Mouse (Mus musculus) forebrain, embryonic 15.5 days (tissue): ENCODE data around the gene Cadm1. TPM values are rescaled to one million over a fixed set of nuclear protein-coding genes. Genes with fewer than 3 reads are reported as not detected.

Source experiments
- ATAC-seq: fragments of 200-750 bp; cut with Nextera tagmentation; replicated peaks from 2 replicates; pipeline ENCODE4 v1.8.0; 2017; ENCODE audit warnings: mild to moderate bottlenecking, moderate TSS enrichment, moderate library complexity
- H3K27ac ChIP-seq: fragments of 300-500 bp; sonication (generic); replicated peaks from 2 replicates; pipeline ENCODE4 v1.5.1; 2015; ENCODE audit warnings: mild to moderate bottlenecking, inconsistent platforms
- H3K27me3 ChIP-seq: fragments of 300-500 bp; sonication (generic); 2 replicates; pipeline ENCODE4 v1.6.1; 2015; ENCODE audit warnings: inconsistent platforms
- H3K36me3 ChIP-seq: fragments of 300-500 bp; sonication (generic); 2 replicates; pipeline ENCODE4 v1.6.1; 2015; ENCODE audit warnings: mild to moderate bottlenecking, inconsistent platforms
- H3K4me1 ChIP-seq: fragments of 300-500 bp; sonication (generic); 2 replicates; pipeline ENCODE4 v1.6.1; 2015; ENCODE audit warnings: inconsistent platforms
- H3K4me2 ChIP-seq: fragments of 300-500 bp; sonication (generic); replicated peaks from 2 replicates; pipeline ENCODE4 v1.6.1; 2015; ENCODE audit warnings: mild to moderate bottlenecking, inconsistent platforms
- H3K4me3 ChIP-seq: fragments of 300-500 bp; sonication (generic); 2 replicates; pipeline ENCODE4 v1.5.1; 2015; ENCODE audit warnings: mild to moderate bottlenecking, inconsistent platforms
- H3K9ac ChIP-seq: fragments of 300-500 bp; sonication (generic); replicated peaks from 2 replicates; pipeline ENCODE4 v1.6.1; 2015; ENCODE audit warnings: mild to moderate bottlenecking, inconsistent platforms
- H3K9me3 ChIP-seq: fragments of 300-500 bp; sonication (generic); 2 replicates; pipeline ENCODE4 v1.6.1; 2016; ENCODE audit warnings: inconsistent platforms
- WGBS: fragments of 180-500 bp; shearing (Covaris S2); methylation state at CpG from one replicate; pipeline ENCODE4 v1.1.7; 2015; ENCODE audit warnings: mixed read lengths; 5-methylcytosine and 5-hydroxymethylcytosine counted together
- polyA plus RNA-seq: library from polyadenylated mRNA; unstranded; fragments of >200 nt; fragmentation: Nextera tagmentation; extraction: Ambion mirVana; gene quantifications from 2 replicates; pipeline ENCODE4 v1.2.1, GENCODE M21; 2015

Cadm1 gene
- polyA plus RNA-seq, 1 experiment from 2014 or later: 218 TPM

DNA sequence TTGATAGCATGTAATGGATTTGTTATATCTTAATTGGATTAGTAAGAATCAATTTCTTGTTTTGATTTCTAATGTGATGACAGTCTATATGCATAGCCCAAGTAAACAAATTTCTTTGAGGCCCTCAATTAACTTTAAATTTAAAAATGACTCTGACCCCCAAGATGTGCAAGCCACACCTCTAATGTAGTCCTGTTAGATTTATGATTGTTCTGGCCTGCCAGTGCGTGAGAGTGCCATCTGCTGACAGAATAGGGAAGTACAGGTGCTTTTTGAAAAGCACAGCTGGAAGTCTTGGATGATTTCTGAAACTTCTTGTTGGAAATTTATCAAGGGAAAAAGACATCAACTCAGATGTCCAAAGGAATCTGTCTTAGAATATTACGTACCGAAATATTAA, 169.1 kb downstream of the Cadm1 start:
- no peak for ATAC-seq
- Histone ChIP-seq H3K4me1 (peaks cover 8% of the 10 kb centered on the region; the same call in 1 of the 2 replicates), H3K4me2 (no peak overlapping the region), H3K9me3 (no peaks in the 10 kb centered on the region), H3K4me3 (no peak overlapping the region), H3K27me3 (no peaks in the 10 kb centered on the region), H3K9ac (no peak overlapping the region), H3K27ac (no peak overlapping the region), H3K36me3 (no peaks in the 10 kb centered on the region)
- WGBS: 55% methylated on average over 3 of the region's 3 CpGs

DNA sequence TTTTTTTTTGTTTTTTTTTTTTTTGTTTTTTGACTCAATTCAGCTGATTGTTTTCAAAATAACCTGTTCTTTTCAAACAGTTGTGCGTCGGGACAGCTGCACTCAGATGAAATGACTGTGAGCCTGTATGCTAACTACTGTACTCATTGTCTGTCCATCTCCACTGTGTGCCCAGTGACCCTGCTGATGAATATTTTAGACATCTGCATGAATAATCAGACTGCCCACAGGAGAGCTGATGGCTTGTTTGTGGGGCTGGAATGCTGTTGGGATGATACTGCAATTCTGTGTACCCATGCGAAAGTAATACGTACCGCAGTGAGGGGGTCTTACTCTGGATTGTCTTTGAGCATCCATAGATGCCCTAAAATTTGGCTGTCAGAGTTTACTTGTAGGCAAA, 170.0 kb downstream of the Cadm1 start:
- Histone ChIP-seq H3K4me2 (no peak overlapping the region), H3K4me3 (no peak overlapping the region), H3K27me3 (no peaks in the 10 kb centered on the region), H3K9ac (no peak overlapping the region), H3K27ac (no peak overlapping the region), H3K4me1 (peaks cover 6% of the 10 kb centered on the region; the same call in 1 of the 2 replicates), H3K36me3 (no peaks in the 10 kb centered on the region), H3K9me3 (no peaks in the 10 kb centered on the region)
- no peak for ATAC-seq
- 73% methylated on average over 5 of the region's 5 CpGs for WGBS

DNA sequence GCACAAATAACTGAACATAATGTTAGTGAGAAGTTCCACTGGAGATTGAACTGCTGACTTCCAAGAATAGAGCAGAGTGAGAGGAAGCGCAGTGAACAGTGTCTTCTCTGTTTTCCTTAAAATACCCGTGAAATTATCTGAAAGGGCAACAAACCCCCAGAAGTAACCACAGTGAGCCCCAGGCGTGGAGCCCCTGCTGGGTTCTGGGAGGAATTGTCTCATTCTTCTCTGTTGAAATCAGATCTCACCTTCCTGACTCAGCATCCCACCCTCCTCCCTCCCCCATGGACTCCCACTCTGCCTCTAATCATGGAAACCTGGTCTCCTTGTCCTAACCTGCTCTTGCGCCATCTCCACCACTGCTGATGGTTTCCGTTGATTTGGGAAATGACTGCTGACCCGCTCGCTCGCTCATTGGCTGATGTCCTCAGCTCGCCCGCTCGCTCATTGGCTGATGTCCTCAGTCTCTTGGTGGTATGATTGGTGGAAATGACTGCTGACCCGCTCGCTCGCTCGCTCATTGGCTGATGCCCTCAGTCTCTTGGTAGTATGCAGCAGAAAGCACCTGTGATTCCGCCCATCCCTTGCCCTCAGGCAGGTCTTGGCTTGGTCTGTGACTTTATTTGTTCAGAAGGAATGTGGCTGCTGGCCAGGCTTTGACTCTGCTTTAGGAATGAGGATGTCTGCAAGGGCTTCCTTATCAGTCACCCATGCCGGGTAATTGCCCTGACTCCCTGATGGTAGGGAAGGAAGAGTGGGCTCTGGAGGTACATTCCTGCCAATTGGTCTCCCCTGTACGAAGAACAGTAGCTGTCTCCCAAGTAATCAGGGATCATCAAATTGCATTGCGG, 173.3 kb downstream of the Cadm1 start:
- H3K9ac ChIP-seq: no peak overlapping the region
- ATAC-seq: no peak
- H3K27me3 ChIP-seq: no peaks in the 10 kb centered on the region
- H3K36me3 ChIP-seq: no peaks in the 10 kb centered on the region
- no peak overlapping the region for H3K4me2 ChIP-seq
- H3K27ac ChIP-seq: no peak overlapping the region
- H3K9me3 ChIP-seq: no peaks in the 10 kb centered on the region
- peaks cover 31% of the 10 kb centered on the region for H3K4me1 ChIP-seq
- H3K4me3 ChIP-seq: no peak overlapping the region
- WGBS: 93% methylated on average over 19 of the region's 19 CpGs

DNA sequence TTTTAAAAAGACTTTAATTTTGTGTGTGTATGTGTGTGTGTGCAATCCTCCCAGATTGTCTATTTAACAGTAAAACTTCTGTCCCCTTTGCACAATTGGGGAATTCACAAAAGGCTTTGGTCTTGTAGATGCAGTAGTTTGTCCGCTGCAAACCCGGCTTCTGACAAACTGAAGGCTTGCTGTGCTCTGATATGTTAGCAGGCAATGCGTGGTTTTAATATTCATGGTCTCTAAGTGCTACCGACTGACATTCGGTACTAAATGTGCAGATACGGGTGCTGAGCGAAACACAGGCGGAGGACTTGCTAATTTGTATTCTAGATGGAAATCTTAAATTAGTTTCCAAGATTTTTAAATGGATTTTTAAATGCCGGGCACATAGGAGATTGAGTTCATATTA, 176.4 kb downstream of the Cadm1 start:
- H3K9ac ChIP-seq: no peak overlapping the region

DNA sequence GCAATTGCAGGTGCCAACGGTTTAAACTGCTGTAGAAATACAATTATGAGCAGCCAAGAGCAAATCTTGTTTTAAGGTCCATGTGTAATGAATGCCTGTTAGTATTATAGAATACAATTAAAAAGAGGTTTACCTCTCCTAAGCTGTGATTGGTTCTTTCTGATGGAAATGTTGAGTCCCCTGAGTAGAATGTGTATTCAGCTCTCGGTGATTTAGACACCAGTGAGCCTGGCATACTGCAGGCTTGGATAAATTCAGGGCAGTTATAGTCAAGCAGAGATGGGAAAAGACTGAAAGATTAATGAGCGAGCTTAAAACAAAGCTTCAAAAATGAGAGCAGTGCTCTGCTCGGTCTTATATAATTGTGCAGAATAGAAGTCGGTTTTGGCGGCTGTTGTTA, 177.4 kb downstream of the Cadm1 start:
- H3K9me3 ChIP-seq: no peaks in the 10 kb centered on the region
- H3K4me2 ChIP-seq: no peak overlapping the region
- peak overlapping the region; percentile 12; the same call in 1 of the 2 replicates for H3K27ac ChIP-seq
- H3K4me3 ChIP-seq: no peak overlapping the region
- H3K36me3 ChIP-seq: no peaks in the 10 kb centered on the region
- no peak overlapping the region; the same call in 1 of the 2 replicates for H3K9ac ChIP-seq
- no peak for ATAC-seq
- H3K27me3 ChIP-seq: no peaks in the 10 kb centered on the region
- 30% methylated on average over 6 of the region's 6 CpGs for WGBS
- H3K4me1 ChIP-seq: peaks cover 43% of the 10 kb centered on the region

More for the DNA sequence above, 176.4 kb downstream of the Cadm1 start:
- H3K9me3 ChIP-seq: no peaks in the 10 kb centered on the region
- no peaks in the 10 kb centered on the region for H3K36me3 ChIP-seq
- no peak overlapping the region for H3K4me2 ChIP-seq
- no peaks in the 10 kb centered on the region for H3K27me3 ChIP-seq
- peaks cover 41% of the 10 kb centered on the region for H3K4me1 ChIP-seq
- ATAC-seq: no peak
- H3K4me3 ChIP-seq: no peak overlapping the region
- H3K27ac ChIP-seq: no peak overlapping the region
- WGBS: 38% methylated on average over 9 of the region's 9 CpGs

DNA sequence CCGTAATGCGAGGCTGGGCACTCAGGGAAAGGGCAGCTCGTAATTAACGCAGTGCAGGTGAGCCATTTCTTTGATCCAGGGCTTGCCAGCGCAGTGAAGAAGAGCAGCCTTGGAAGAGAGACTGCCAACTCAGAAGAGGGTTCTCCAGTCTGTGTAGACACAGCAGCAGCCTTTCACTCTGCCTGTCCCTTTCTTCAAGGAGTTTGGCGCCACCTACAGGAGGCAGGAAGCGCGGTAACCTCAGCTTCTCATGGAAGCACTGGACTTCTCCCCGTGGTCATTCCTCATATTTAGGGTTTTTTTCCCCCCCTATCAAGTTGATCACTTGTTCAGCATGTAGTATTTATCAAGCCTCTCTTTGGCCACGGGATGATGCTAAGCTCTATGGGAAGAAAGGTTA, 178.3 kb downstream of the Cadm1 start:
- WGBS: 19% methylated on average over 10 of the region's 10 CpGs
- peak; percentile 69; the same call in 1 of the 2 replicates for ATAC-seq
- H3K9ac ChIP-seq: no peak overlapping the region
- H3K36me3 ChIP-seq: no peaks in the 10 kb centered on the region
- H3K4me1 ChIP-seq: peaks cover 43% of the 10 kb centered on the region
- H3K27ac ChIP-seq: peak overlapping the region; percentile 36; the same call in 1 of the 2 replicates
- H3K4me3 ChIP-seq: no peak overlapping the region
- no peaks in the 10 kb centered on the region for H3K27me3 ChIP-seq
- H3K4me2 ChIP-seq: no peak overlapping the region; the same call in 1 of the 2 replicates
- H3K9me3 ChIP-seq: no peaks in the 10 kb centered on the region

DNA sequence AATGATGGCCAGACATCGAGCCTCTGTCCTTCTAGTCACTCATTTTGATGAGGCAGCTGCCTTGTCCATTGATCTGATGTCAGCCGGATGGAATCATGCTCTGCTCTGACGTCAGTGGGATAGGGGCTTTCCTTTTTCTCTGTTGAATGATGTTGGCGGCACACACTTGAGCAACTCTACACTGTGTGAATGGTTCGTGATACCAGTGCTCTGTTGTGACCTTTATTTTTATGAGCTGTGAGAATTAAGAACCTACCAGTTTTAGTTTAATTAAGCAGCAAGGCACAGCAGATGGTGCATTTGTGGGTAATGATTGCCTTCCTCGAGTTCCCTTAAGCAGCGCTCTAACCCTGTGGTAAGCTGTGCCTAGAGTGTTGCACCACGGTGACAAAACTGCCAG, 181.0 kb downstream of the Cadm1 start:
- Histone ChIP-seq H3K9ac (no peak overlapping the region), H3K4me3 (no peak overlapping the region), H3K27me3 (no peaks in the 10 kb centered on the region), H3K36me3 (no peaks in the 10 kb centered on the region), H3K27ac (no peak overlapping the region), H3K4me2 (no peak overlapping the region), H3K4me1 (peaks cover 46% of the 10 kb centered on the region), H3K9me3 (no peaks in the 10 kb centered on the region)
- 51% methylated on average over 8 of the region's 8 CpGs for WGBS
- ATAC-seq: peak; percentile 68

DNA sequence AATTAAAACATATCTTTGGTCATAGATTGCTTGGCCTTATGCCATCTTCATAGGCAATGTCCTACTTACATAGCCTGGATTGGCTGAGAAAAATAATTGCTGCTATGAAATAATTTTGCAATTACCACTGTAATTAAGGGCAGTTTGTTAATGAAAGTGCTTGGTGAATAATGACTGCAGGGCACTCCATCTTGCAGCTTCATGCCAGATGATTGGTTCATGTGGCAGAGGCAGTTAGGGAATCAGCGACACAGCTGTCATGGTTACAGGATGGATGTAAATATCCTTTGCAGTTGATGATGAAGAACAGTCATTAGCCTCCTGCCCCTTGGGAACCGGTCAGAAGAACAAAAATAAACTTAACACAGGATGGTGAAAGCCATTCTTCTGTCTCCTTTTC, 184.6 kb downstream of the Cadm1 start:
- no peak overlapping the region for H3K4me3 ChIP-seq
- no peaks in the 10 kb centered on the region for H3K9me3 ChIP-seq
- WGBS: 14% methylated on average over 2 of the region's 2 CpGs
- no peak overlapping the region for H3K4me2 ChIP-seq
- ATAC-seq: no peak
- no peaks in the 10 kb centered on the region for H3K27me3 ChIP-seq
- no peak overlapping the region for H3K9ac ChIP-seq
- peaks cover 36% of the 10 kb centered on the region for H3K4me1 ChIP-seq
- H3K36me3 ChIP-seq: no peaks in the 10 kb centered on the region
- no peak overlapping the region for H3K27ac ChIP-seq

DNA sequence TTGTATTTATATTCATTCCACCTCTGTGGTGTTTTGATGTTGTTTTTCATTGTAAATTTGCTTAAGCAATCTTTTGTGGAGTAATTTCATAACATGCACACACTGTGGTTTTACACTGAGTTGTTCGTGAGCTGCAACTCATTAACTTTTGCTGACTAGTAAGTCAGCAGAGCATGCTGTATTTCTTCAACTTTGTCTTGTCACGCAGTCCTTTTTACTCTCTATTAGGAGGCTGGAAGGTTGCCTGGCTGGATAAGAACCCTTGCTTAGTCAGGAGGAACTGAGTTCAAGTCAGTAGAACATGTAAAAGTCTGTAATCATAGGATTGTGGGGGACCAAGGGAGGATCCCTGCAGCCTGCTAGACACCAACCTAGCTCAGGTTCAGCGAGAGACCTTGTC, 185.4 kb downstream of the Cadm1 start:
- WGBS: 89% methylated on average over 3 of the region's 3 CpGs
- Histone ChIP-seq H3K27ac (no peak overlapping the region), H3K9me3 (no peaks in the 10 kb centered on the region), H3K4me1 (peaks cover 36% of the 10 kb centered on the region), H3K9ac (no peak overlapping the region), H3K36me3 (no peaks in the 10 kb centered on the region), H3K27me3 (no peaks in the 10 kb centered on the region), H3K4me2 (no peak overlapping the region), H3K4me3 (no peak overlapping the region)
- no peak for ATAC-seq

DNA sequence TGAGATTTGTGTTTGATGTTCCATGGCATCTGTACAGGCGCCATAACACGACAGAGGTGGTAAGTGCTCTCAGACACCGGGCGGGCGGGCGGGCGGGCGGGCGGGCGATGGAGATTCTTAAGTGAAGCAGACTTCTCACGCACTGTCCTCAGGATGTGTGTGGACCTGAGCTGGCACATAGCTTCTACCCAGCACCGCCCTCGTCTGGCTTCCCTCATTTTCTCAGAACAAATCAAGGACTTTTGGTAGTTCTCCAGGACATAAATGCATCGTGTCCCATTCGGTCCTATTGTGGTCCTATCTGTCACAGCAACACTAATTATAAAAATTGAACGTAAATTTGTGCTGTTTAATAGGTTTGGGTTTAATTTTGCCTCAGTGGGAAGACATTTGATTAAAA, 186.9 kb downstream of the Cadm1 start:
- 0 out of 2 replicates have a peak overlapping the region, but pooled peaks have one; percentile 14 for H3K4me2 ChIP-seq
- peaks cover 26% of the 10 kb centered on the region for H3K4me1 ChIP-seq
- H3K27me3 ChIP-seq: no peaks in the 10 kb centered on the region
- no peaks in the 10 kb centered on the region for H3K36me3 ChIP-seq
- no peak overlapping the region for H3K9ac ChIP-seq
- H3K4me3 ChIP-seq: no peak overlapping the region
- 57% methylated on average over 16 of the region's 16 CpGs for WGBS
- no peaks in the 10 kb centered on the region for H3K9me3 ChIP-seq
- no peak overlapping the region for H3K27ac ChIP-seq
- 0 out of 2 replicates have a peak, but pooled peaks have one; percentile 13 for ATAC-seq

DNA sequence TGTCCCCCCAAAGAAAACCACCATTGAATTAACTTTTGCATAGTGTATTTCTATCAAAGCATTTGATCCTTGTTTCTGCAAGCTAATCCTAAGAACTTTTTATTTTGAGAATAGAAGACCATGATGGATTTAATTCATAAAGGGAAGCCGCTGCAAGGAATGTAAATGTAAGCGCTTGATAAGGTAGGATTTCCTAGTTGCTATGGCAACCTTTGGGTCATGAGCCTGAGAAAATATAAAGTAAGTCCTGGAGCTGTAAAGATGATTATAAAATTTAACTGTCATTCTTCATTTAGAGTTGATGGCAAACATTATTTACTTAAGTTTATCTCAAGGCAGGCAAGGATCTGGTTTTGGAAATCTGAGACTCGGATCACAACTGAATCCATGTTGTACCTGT, 197.6 kb downstream of the Cadm1 start:
- Histone ChIP-seq H3K4me2 (no peak overlapping the region), H3K9me3 (no peaks in the 10 kb centered on the region), H3K27me3 (no peaks in the 10 kb centered on the region), H3K36me3 (no peaks in the 10 kb centered on the region), H3K27ac (0 out of 2 replicates have a peak overlapping the region, but pooled peaks have one; percentile 29), H3K4me1 (peaks cover 36% of the 10 kb centered on the region), H3K4me3 (no peak overlapping the region), H3K9ac (no peak overlapping the region)
- WGBS: 72% methylated on average over 3 of the region's 3 CpGs
- ATAC-seq: no peak

DNA sequence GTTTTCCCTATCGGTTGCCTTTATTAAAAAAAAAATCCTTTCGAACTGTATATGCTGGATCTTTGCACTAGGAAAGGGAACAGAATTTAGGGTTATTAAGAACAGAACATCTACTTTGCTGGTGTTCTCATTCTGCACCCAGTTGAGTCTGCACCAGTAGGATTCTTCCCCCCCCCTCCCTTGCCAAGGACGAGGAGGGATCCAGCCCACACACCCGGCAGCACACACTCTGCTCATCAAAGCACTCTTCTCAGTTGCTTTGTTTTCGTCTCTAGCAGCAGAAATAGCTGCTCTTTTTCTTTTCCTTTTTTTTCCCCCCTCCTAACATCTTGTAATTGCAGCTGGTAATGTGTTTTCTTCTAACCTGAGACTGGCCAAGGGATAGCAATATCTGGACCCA, 198.9 kb downstream of the Cadm1 start:
- WGBS: 50% methylated on average over 5 of the region's 5 CpGs
- Histone ChIP-seq H3K9ac (no peak overlapping the region), H3K27me3 (no peaks in the 10 kb centered on the region), H3K4me2 (no peak overlapping the region), H3K36me3 (no peaks in the 10 kb centered on the region), H3K9me3 (no peaks in the 10 kb centered on the region), H3K4me3 (no peak overlapping the region), H3K4me1 (peaks cover 29% of the 10 kb centered on the region), H3K27ac (peak overlapping the region; percentile 38; the same call in 1 of the 2 replicates)
- ATAC-seq: no peak
